Mouse (Mus musculus): ENCODE results near the gene Nek6. TPM values are rescaled to one million over a fixed set of nuclear protein-coding genes. Genes with fewer than 3 reads are reported as not detected.

Nek6 gene
- polyA plus RNA-seq, 1 experiment = 4.4 TPM

DNA sequence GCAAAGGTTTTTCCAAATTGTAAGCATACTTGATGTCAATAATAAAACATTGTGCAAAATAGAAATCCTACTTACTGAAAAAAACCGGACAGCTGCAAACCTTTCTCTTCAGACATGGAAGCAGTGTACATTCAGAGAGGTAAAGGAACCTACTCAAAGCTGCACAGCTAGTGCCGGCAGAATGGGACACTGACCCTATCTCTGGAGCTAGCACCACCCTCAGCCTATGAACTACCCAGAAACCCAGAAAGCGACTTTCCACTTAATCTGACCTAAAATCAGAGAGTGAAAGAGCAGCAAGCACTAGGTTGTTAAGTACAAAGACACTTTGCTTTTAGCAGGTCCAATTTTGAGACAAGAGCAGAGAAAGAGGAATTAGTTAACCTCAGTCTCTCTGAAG, 112.0 kb downstream of the Nek6 start:
- no peaks in the 10 kb centered on the region for H3K27me3 ChIP-seq (replicated peaks)
- no peak overlapping the region for H3K4me3 ChIP-seq (replicated peaks)
- peaks cover 31% of the 10 kb centered on the region for H3K4me1 ChIP-seq
- TF ChIP-seq FLI1 (IDR thresholded peaks at IDR 0.05; ENCODE audit: low read length) = no peak
- no peak for TF ChIP-seq GATA1 (IDR thresholded peaks at IDR 0.05; ENCODE audit: borderline replicate concordance, low read length)
- H3K36me3 ChIP-seq (replicated peaks; ENCODE audit: low read length) = peaks cover 83% of the 10 kb centered on the region
- no peaks in the 10 kb centered on the region for H3K9me3 ChIP-seq

- Histone ChIP-seq H3K4me3 (replicated peaks) (no peak overlapping the region), H3K27me3 (replicated peaks) (no peaks in the 10 kb centered on the region), H3K9me3 (no peaks in the 10 kb centered on the region), H3K36me3 (replicated peaks; ENCODE audit: low read length) (peaks cover 83% of the 10 kb centered on the region), H3K4me1 (peaks cover 35% of the 10 kb centered on the region)
- TF ChIP-seq GATA1 (IDR thresholded peaks at IDR 0.05; ENCODE audit: borderline replicate concordance, low read length) (no peak), FLI1 (IDR thresholded peaks at IDR 0.05; ENCODE audit: low read length) (no peak)
Observed at GRCm38 (mm10) chr2:38623821-38624590, 112.6 kb downstream of the Nek6 start.

GRCm38 (mm10) chr2:38628801-38629200, 117.4 kb downstream of the Nek6 start:
- TF ChIP-seq GATA1 (IDR thresholded peaks at IDR 0.05; ENCODE audit: borderline replicate concordance, low read length) = no peak
- no peak for TF ChIP-seq FLI1 (IDR thresholded peaks at IDR 0.05; ENCODE audit: low read length)
- no peaks in the 10 kb centered on the region for H3K9me3 ChIP-seq

GRCm38 (mm10) chr2:38629451-38629850, 118.0 kb downstream of the Nek6 start:
- no peak for TF ChIP-seq FLI1 (IDR thresholded peaks at IDR 0.05; ENCODE audit: low read length)
- no peak for TF ChIP-seq GATA1 (IDR thresholded peaks at IDR 0.05; ENCODE audit: borderline replicate concordance, low read length)
- peaks cover 99% of the 10 kb centered on the region for H3K36me3 ChIP-seq (replicated peaks; ENCODE audit: low read length)
- H3K4me1 ChIP-seq = peaks cover 9% of the 10 kb centered on the region; the same call in 1 of the 2 replicates

More at GRCm38 (mm10) chr2:38628801-38629200, 117.4 kb downstream of the Nek6 start:
- Histone ChIP-seq H3K36me3 (replicated peaks; ENCODE audit: low read length) (peaks cover 99% of the 10 kb centered on the region), H3K4me1 (peaks cover 9% of the 10 kb centered on the region; the same call in 1 of the 2 replicates), H3K27me3 (replicated peaks) (no peaks in the 10 kb centered on the region), H3K4me3 (replicated peaks) (no peak overlapping the region)

GRCm38 (mm10) chr2:38630574-38630973, 119.1 kb downstream of the Nek6 start:
- Histone ChIP-seq H3K9me3 (no peaks in the 10 kb centered on the region), H3K4me3 (replicated peaks) (no peak overlapping the region), H3K36me3 (replicated peaks; ENCODE audit: low read length) (peaks cover 99% of the 10 kb centered on the region), H3K4me1 (peaks cover 4% of the 10 kb centered on the region; the same call in 1 of the 2 replicates), H3K27me3 (replicated peaks) (no peaks in the 10 kb centered on the region)
- no peak for TF ChIP-seq FLI1 (IDR thresholded peaks at IDR 0.05; ENCODE audit: low read length)
- TF ChIP-seq GATA1 (IDR thresholded peaks at IDR 0.05; ENCODE audit: borderline replicate concordance, low read length) = no peak

More at GRCm38 (mm10) chr2:38629451-38629850, 118.0 kb downstream of the Nek6 start:
- Histone ChIP-seq H3K27me3 (replicated peaks) (no peaks in the 10 kb centered on the region), H3K4me3 (replicated peaks) (no peak overlapping the region), H3K9me3 (no peaks in the 10 kb centered on the region)

DNA sequence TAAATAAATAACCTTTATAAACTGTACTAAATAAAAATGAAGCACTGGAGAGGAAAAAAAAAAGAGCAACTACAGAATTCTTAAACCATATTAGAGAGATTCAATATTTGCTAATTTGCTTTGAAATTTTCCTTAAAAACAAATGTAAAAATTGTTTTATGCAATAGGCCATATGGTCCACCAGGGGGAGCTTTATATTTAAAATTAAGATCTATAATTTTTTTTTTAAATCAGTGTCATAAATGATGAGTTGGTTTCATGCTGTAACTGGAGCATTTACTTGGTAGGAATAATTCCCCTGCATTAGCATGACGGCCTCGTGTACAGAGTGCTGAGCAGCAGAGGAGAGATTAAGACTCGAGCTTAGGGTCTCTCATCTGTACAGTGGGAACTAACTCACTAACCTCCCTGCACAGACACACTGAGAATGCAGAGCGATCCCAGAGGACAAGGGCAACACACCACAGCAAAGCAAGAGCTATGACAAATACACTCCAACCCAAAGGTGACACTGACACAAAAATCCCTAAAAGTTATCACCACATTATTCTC, 126.3 kb downstream of the Nek6 start:
- Histone ChIP-seq H3K4me3 (replicated peaks) (no peak overlapping the region), H3K27me3 (replicated peaks) (no peaks in the 10 kb centered on the region), H3K36me3 (replicated peaks; ENCODE audit: low read length) (peaks cover 90% of the 10 kb centered on the region), H3K4me1 (peaks cover 9% of the 10 kb centered on the region; the same call in 1 of the 2 replicates), H3K9me3 (no peaks in the 10 kb centered on the region)
- TF ChIP-seq FLI1 (IDR thresholded peaks at IDR 0.05; ENCODE audit: low read length) = no peak
- TF ChIP-seq GATA1 (IDR thresholded peaks at IDR 0.05; ENCODE audit: borderline replicate concordance, low read length) = no peak

DNA sequence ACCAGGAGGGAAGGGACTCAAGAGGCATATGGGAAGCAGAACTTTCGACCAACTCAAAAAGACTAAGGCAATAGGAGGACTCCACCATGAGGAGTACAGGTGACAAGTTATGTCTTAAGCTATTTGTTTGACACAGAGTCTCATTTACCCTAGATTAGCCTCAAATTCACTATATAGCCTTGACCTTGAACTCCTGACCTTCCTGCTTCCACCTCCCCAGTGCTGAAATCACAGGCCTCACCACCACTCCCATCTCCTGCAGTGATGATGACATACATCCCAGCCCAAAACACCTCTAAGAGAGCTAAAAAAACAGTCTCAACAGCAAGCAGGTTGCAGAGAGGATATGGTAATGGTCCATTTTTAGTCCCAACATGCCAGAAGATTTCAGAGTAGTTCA, 130.3 kb downstream of the Nek6 start:
- H3K9me3 ChIP-seq = no peaks in the 10 kb centered on the region
- peaks cover 35% of the 10 kb centered on the region for H3K4me1 ChIP-seq
- no peak for TF ChIP-seq FLI1 (IDR thresholded peaks at IDR 0.05; ENCODE audit: low read length)
- TF ChIP-seq GATA1 (IDR thresholded peaks at IDR 0.05; ENCODE audit: borderline replicate concordance, low read length) = no peak
- H3K27me3 ChIP-seq (replicated peaks) = no peaks in the 10 kb centered on the region
- no peak overlapping the region for H3K4me3 ChIP-seq (replicated peaks)
- peaks cover 52% of the 10 kb centered on the region for H3K36me3 ChIP-seq (replicated peaks; ENCODE audit: low read length)

DNA sequence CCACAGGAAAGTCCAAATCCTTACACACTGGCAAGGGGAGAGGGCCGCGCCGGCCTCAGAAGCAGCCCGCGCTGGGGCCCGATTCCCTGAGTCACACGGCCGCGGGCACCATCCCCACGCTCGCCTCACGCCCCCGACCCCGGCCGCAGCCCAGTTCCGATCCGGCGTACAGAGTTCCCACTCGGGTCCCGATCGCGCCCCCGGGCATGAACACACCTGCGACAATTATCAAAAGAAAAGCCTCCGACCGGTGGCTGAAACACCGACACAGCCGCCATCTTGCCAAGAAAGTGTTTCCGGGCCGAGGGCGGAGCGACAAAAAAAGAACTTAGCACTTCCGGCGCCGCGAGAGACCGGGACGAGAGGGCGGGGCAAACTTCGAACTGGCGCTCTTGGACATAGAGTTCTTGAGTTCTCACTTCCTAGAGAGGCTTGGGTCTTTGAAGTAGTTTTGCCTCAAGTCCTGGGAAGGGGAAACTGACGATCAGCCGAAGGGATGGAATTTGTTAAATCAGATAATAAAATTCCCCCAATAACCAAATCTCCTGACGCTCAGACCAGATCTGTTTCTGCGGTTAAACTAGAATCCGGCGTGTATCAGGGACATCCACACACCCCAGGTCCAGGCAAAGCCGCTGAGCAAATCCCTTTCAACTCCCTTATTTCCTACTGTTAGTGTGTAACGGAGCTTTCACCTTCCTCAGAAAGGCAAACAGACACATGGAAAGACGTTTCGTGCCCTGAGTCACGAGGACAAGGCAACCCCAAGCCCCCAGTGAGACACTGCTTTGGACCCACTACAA, 132.4 kb downstream of the Nek6 start, which contains the start of gene Psmb7:
Gene Psmb7, minus strand, starts transcription at position 463 of the 803 bp plus-strand sequence.
- H3K27me3 ChIP-seq (replicated peaks) = no peaks in the 10 kb centered on the region
- TF ChIP-seq FLI1 (IDR thresholded peaks at IDR 0.05; ENCODE audit: low read length) (no peak; the same call in 1 of the 2 replicates), GATA1 (IDR thresholded peaks at IDR 0.05; ENCODE audit: borderline replicate concordance, low read length) (no peak)
- H3K4me3 ChIP-seq (replicated peaks) = peak within 1 kb of the TSS; percentile 95
- H3K4me1 ChIP-seq = peaks cover 45% of the 10 kb centered on the region
- H3K36me3 ChIP-seq (replicated peaks; ENCODE audit: low read length) = peaks cover 33% of the 10 kb centered on the region
- H3K9me3 ChIP-seq = peaks cover 9% of the 10 kb centered on the region

Other genes with a start within 250 kb of the Nek6 start
- gene Dennd1a, start 224.3 kb upstream of the Nek6 start, polyA plus RNA-seq (2012; ENCODE audit: insufficient read depth, low replicate concordance) = 25.6 and 36.1 TPM in 2 replicates
- 0.03 TPM in 1 of 2 replicates, not detected in the other for gene Lhx2, start 172.4 kb upstream of the Nek6 start, polyA plus RNA-seq (2012; ENCODE audit: insufficient read depth, low replicate concordance)
- gene Psmb7, start 132.4 kb downstream of the Nek6 start, polyA plus RNA-seq (2012; ENCODE audit: insufficient read depth, low replicate concordance) = 12.4 TPM in 1 of 2 replicates, not detected in the other
- gene Nr5a1, start 202.9 kb downstream of the Nek6 start, polyA plus RNA-seq (2012; ENCODE audit: insufficient read depth, low replicate concordance) = not detected in 2 replicates

Measured in megakaryocyte, embryonic 14.5 days (primary cell).